Mouse (Mus musculus) midbrain, embryonic 11.5 days (tissue): ENCODE data around the gene Timp2. TPM values are rescaled to one million over a fixed set of nuclear protein-coding genes. Genes with fewer than 3 reads are reported as not detected.

ENCODE experiments used
- ATAC-seq: fragments of 200-750 bp; cut with Nextera tagmentation; 2 replicates; pipeline ENCODE4 v1.8.0; 2017; ENCODE audit warnings: moderate TSS enrichment, moderate library complexity; ENCODE audit not compliant: low FRiP score
- DNase-seq: peaks from one replicate; pipeline ENCODE4 v3.0.0; 2015; ENCODE audit warnings: low spot score; ENCODE audit errors: missing footprints
- H3K27ac ChIP-seq: fragments of 300-500 bp; sonication (generic); 2 replicates; pipeline ENCODE4 v1.5.1; 2014; ENCODE audit warnings: low read depth, low read length
- H3K27me3 ChIP-seq: fragments of 300-500 bp; sonication (generic); 2 replicates; pipeline ENCODE4 v1.6.1; 2014; ENCODE audit warnings: mild to moderate bottlenecking, low read length, moderate library complexity, mixed read lengths; ENCODE audit not compliant: control insufficient read depth, insufficient read depth
- H3K36me3 ChIP-seq: fragments of 300-500 bp; sonication (generic); 2 replicates; pipeline ENCODE4 v1.6.1; 2014; ENCODE audit warnings: mild to moderate bottlenecking, low read length, moderate library complexity, mixed read lengths; ENCODE audit not compliant: control insufficient read depth, insufficient read depth
- H3K4me1 ChIP-seq: fragments of 300-500 bp; sonication (generic); 2 replicates; pipeline ENCODE4 v1.6.1; 2014; ENCODE audit warnings: low read length; ENCODE audit not compliant: control insufficient read depth, insufficient read depth
- H3K4me2 ChIP-seq: fragments of 300-500 bp; sonication (generic); 2 replicates; pipeline ENCODE4 v1.6.1; 2014; ENCODE audit warnings: mild to moderate bottlenecking, moderate library complexity
- H3K4me3 ChIP-seq: fragments of 300-500 bp; sonication (generic); 2 replicates; pipeline ENCODE4 v1.5.1; 2014; ENCODE audit warnings: low read depth, low read length
- H3K9ac ChIP-seq: fragments of 300-500 bp; sonication (generic); 2 replicates; pipeline ENCODE4 v1.6.1; 2014; ENCODE audit warnings: low read length
- H3K9me3 ChIP-seq: fragments of 300-500 bp; sonication (generic); 2 replicates; pipeline ENCODE4 v1.6.1; 2016; ENCODE audit warnings: low read length; ENCODE audit not compliant: control insufficient read depth
- WGBS: fragments of 180-500 bp; shearing (Covaris S2); extraction: QIAGEN DNeasy Blood & Tissue Kit; methylation state at CpG from one replicate; pipeline ENCODE4 v1.1.7; 2014; 5-methylcytosine and 5-hydroxymethylcytosine counted together
- polyA plus RNA-seq: library from polyadenylated mRNA; unstranded; fragments of >200 nt; fragmentation: Nextera tagmentation; extraction: Ambion mirVana; gene quantifications from 2 replicates; pipeline ENCODE4 v1.2.1, GENCODE M21; 2014

The Timp2 gene
- polyA plus RNA-seq, 1 experiment from 2014 or later = 40.1 TPM

DNA sequence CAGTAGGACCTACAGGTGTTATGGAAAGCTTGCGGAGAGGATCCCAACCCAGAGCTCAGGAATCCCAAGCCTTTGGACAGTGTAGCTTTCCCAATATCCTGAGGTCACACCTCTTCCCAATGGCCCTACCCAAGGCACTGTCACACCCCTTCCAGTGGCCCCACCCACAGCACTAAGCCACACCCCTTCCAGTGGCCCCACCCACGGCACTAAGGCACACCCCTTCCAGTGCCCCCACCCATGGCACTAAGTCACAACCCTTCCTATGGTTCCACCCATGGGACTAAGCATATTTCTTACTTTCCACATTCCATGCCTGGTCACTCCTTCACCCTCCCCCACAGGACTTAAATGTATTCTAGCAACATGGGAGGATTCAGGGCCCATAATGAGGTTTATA is 56.7 kb downstream of the Timp2 start:
- H3K9ac ChIP-seq = no peak overlapping the region
- H3K27me3 ChIP-seq = no peaks in the 10 kb centered on the region
- H3K36me3 ChIP-seq = no peaks in the 10 kb centered on the region; the same call in 1 of the 2 replicates
- H3K4me1 ChIP-seq = no peaks in the 10 kb centered on the region
- no peaks in the 10 kb centered on the region for H3K9me3 ChIP-seq
- no peak overlapping the region for H3K4me2 ChIP-seq
- no peak overlapping the region for H3K27ac ChIP-seq
- DNase-seq (no peak), ATAC-seq (0 out of 2 replicates have a peak, but pooled peaks have one; percentile 24)
- WGBS = 84% methylated on average over 2 of the region's 2 CpGs
- no peak overlapping the region for H3K4me3 ChIP-seq

DNA sequence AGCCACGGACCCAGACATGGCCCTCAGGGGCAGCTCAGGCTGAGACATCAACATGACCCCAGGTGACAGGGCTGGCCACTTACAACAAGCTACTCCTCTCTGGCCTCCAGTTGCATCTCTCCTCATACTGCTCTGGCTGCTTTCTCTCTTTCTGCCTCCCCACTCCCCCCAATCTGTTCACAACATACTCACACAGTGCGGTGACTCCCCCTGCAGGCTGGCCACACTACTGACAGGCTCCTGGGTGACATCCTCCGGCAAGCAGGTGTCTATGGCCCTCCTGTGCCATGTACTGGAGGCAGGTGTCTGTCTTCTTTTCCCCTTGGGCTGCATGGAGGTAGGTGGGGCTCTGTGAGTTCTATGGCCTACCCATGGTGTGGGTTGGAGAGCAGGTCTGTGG is 57.6 kb downstream of the Timp2 start:
- H3K27me3 ChIP-seq = no peaks in the 10 kb centered on the region
- H3K4me3 ChIP-seq = no peak overlapping the region
- no peak overlapping the region for H3K4me2 ChIP-seq
- DNase-seq = no peak
- no peaks in the 10 kb centered on the region for H3K36me3 ChIP-seq
- no peaks in the 10 kb centered on the region for H3K4me1 ChIP-seq
- no peak for ATAC-seq
- no peaks in the 10 kb centered on the region for H3K9me3 ChIP-seq
- H3K27ac ChIP-seq = no peak overlapping the region
- 90% methylated on average over 3 of the region's 3 CpGs for WGBS
- no peak overlapping the region for H3K9ac ChIP-seq

DNA sequence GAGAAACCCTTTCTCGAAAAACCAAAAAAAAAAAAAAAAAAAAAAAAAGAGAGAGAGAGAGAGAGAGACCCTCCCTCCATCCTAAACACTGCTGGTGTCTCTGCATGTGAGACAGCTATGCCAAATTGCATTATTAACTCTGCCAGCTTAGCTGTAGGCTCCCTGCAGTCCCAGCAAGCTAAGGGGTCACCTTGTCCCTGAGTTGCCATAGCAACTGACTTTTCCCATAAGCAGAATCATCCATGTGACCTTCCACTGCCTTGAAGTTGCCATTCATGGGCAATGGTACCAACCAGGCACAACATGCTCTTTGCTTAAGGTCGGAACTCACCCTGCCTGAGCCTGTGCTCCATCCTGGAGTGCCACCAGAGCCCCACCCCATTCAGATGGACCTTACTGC is 60.5 kb downstream of the Timp2 start:
- H3K9me3 ChIP-seq = no peaks in the 10 kb centered on the region
- peaks cover 9% of the 10 kb centered on the region for H3K4me1 ChIP-seq
- DNase-seq (no peak), ATAC-seq (no peak)
- H3K4me2 ChIP-seq = no peak overlapping the region
- no peaks in the 10 kb centered on the region for H3K36me3 ChIP-seq
- 94% methylated on average over 2 of the region's 2 CpGs for WGBS
- H3K9ac ChIP-seq = no peak overlapping the region
- H3K4me3 ChIP-seq = no peak overlapping the region
- H3K27me3 ChIP-seq = no peaks in the 10 kb centered on the region
- no peak overlapping the region for H3K27ac ChIP-seq

DNA sequence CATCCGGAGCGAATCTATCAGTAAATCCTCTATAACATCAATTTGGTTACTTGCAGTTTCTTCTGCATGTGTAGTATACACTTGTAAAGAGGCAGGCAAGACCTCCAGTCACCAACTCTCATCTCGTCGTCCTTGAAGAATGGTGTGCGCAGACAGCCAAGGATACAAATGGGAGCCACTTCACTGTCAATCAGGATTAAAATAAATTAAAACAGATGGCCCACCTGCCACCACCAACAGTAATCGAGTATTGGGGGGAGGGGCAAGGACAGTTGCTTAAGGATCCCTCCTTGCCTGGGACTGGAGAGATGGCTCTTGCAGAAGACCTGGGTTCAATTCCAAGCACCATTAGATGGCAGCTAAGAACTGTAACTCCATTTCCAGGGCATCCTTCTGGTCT is 62.9 kb downstream of the Timp2 start:
- Histone ChIP-seq H3K4me1 (peaks cover 17% of the 10 kb centered on the region), H3K36me3 (no peaks in the 10 kb centered on the region), H3K4me2 (no peak overlapping the region), H3K4me3 (no peak overlapping the region), H3K9ac (no peak overlapping the region), H3K27me3 (no peaks in the 10 kb centered on the region), H3K9me3 (no peaks in the 10 kb centered on the region), H3K27ac (no peak overlapping the region)
- 69% methylated on average over 6 of the region's 6 CpGs for whole genome bisulfite sequencing
- ATAC-seq = no peak
- no peak for DNase-seq

DNA sequence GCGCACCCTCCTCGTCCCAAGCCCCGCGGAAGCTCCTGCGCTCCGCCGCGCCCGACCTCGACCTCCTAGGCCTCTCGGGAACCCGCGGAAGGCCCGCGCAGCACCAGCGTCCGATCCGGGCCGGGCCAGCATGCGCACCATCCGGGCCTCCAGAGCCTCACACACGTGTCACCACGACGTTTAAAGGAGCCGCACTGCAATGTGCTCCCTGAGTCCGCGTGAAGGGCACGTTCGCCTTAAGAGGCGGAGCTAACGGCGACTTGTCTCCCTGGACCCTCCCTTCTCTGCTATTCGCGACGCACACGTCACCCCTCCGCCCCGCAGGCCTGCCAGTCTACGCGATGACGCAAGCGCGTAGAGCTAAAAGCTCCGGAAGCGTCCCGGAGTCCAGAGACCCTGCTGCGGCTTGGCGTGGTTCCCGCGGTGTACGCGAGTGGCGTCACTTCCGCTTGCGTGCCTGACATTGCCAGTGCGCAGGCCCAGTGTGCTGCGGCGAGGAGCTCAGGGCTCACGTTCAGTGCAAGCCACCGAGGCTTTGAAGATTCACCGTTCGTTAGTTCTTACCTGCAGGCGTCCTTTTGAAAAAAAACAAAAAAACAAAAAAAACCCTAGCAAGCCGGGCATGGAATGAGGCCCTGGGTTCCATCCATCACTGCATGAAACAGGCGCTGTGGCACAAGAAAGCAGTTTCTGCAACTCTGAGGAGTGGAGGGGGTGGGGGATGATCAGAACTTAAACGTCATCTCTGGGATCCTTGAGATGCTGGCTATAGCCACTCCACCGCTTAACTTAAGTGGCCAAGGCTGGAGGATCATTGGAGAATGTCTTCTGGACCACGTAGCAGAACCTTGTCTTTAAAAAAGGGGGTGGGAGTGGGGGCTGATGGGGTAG is 65.3 kb downstream of the Timp2 start, which contains the start of gene Usp36:
Gene Usp36, minus strand, starts transcription at position 246 of the 891 bp plus-strand sequence.
- peaks cover 17% of the 10 kb centered on the region for H3K4me1 ChIP-seq
- peak within 1 kb of the TSS; percentile 76 for H3K9ac ChIP-seq
- WGBS = 1% methylated on average over 68 of the region's 68 CpGs
- no peaks in the 10 kb centered on the region for H3K27me3 ChIP-seq
- peak within 1 kb of the TSS; percentile 66 for H3K4me3 ChIP-seq
- DNase-seq (peak; percentile 99), ATAC-seq (peak; percentile 98)
- peak within 1 kb of the TSS; percentile 73 for H3K27ac ChIP-seq
- peaks cover 8% of the 10 kb centered on the region; the same call in 1 of the 2 replicates for H3K36me3 ChIP-seq
- H3K4me2 ChIP-seq = peak within 1 kb of the TSS; percentile 94
- no peaks in the 10 kb centered on the region for H3K9me3 ChIP-seq

DNA sequence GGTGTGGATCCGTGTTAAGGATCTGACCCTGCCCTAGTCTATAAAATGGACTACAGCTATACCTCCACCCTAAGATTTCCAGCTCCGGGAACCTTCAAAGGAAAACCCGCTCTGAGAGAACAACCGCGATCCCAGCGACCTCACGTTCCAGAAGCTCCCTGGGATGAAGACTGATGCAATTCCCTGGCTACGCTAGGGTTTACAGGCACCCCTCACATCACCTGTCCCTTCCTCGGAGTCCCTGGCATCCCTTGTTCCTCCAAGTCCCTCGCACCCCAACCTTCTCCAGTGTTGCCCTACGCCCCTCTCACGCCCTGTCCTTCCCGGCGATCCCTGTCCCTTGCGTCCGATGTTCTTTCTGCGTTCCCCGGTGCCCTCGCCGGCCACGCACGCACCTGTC is 66.0 kb downstream of the Timp2 start:
- Histone ChIP-seq H3K4me3 (peak overlapping the region; percentile 66), H3K27me3 (no peaks in the 10 kb centered on the region), H3K36me3 (peaks cover 11% of the 10 kb centered on the region; the same call in 1 of the 2 replicates), H3K4me2 (peak overlapping the region; percentile 94), H3K4me1 (peaks cover 17% of the 10 kb centered on the region), H3K9ac (peak overlapping the region; percentile 76), H3K27ac (no peak overlapping the region), H3K9me3 (no peaks in the 10 kb centered on the region)
- ATAC-seq = peak; percentile 28
- no peak for DNase-seq
- WGBS = under 1% methylated on average over 22 of the region's 22 CpGs

DNA sequence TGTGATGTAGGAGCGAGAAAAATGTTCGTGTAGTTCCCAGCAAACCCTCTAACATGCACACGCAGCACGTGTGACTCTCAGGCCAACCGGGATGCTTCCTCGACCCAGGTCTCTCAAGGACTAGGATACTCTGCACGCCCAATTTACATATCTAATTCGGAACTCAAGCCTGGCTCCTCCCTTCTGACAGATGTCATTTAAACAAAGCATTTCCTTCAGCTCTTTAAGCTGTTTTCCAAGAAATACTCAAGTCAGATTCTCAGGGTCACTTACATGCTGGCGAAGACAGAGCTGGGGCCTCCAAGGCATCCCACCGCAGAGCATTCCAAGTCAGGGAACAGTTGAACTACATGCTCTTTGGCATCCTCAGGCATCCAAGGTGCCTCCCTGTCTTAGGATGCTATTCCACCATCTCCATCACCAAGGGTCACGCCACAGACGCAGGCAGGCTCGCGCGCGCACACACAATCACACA is 66.5 kb downstream of the Timp2 start:
- under 1% methylated on average over 16 of the region's 16 CpGs for WGBS
- Histone ChIP-seq H3K27me3 (no peaks in the 10 kb centered on the region), H3K36me3 (peaks cover 15% of the 10 kb centered on the region; the same call in 1 of the 2 replicates), H3K9me3 (no peaks in the 10 kb centered on the region), H3K4me1 (peaks cover 17% of the 10 kb centered on the region), H3K4me3 (peak overlapping the region; percentile 66), H3K27ac (no peak overlapping the region), H3K9ac (peak overlapping the region; percentile 76), H3K4me2 (peak overlapping the region; percentile 94)
- ATAC-seq (no peak), DNase-seq (peak; percentile 90)

DNA sequence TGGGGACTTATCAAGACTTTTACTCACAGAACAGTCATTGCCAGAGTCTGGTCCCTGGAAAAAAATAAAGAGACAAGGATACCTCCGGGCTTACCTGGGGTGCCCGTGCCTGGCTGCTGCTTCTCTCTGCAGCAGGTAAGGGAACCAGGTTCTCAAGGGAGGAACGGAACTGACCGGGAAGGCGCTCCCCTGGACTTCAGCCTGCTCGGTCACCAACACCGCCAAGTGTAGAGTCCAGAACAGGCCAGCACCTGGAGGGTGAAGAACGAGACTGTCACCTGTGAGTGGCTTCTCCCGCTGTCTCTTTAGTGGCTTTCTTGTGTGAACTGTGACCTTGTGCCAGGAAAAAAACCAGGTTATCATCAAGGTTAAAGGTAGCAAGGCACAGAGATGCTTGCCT is 68.0 kb downstream of the Timp2 start:
- 96% methylated on average over 9 of the region's 9 CpGs for WGBS
- Histone ChIP-seq H3K4me2 (no peak overlapping the region), H3K36me3 (peaks cover 19% of the 10 kb centered on the region), H3K27ac (no peak overlapping the region), H3K4me1 (peaks cover 16% of the 10 kb centered on the region), H3K27me3 (no peaks in the 10 kb centered on the region), H3K9ac (no peak overlapping the region), H3K4me3 (no peak overlapping the region), H3K9me3 (no peaks in the 10 kb centered on the region)
- ATAC-seq (no peak), DNase-seq (no peak)

DNA sequence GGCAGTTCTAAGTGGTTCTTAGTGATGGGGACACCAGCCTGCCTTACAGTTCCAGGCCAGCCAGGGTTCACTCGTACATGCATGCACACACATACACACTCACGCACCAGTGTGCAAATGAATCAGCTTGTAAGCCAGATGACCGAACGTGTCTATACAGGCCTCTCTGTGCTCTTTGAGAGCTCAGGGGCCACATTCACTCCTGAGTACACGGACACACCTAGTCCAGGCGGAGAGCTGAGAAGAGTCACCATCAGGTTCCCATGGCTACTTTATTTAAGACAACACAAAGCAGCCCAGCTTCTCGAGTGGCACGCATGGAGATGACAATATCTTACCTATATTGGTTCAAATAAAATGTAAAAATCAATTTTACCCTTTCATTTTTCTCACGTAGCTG is 69.1 kb downstream of the Timp2 start:
- no peak for DNase-seq
- Histone ChIP-seq H3K9ac (no peak overlapping the region), H3K27ac (no peak overlapping the region), H3K4me3 (no peak overlapping the region), H3K4me1 (peaks cover 14% of the 10 kb centered on the region), H3K27me3 (no peaks in the 10 kb centered on the region), H3K9me3 (no peaks in the 10 kb centered on the region), H3K36me3 (peaks cover 23% of the 10 kb centered on the region), H3K4me2 (no peak overlapping the region)
- no peak for ATAC-seq
- 93% methylated on average over 9 of the region's 9 CpGs for WGBS
